Mouse (Mus musculus): Measurements from ENCODE around the gene Sorcs2. TPM values are rescaled to one million over a fixed set of nuclear protein-coding genes. Genes with fewer than 3 reads are reported as not detected.
"Not testable (repeated sequence)": the region's sequence is repeated elsewhere in the genome, so short reads cannot be mapped to it uniquely, and the experiment has no call there.

Gene Sorcs2
- total RNA-seq, 4 experiments from 2014 or later, result 46.9 to 54.4 (median 48.9) TPM

DNA sequence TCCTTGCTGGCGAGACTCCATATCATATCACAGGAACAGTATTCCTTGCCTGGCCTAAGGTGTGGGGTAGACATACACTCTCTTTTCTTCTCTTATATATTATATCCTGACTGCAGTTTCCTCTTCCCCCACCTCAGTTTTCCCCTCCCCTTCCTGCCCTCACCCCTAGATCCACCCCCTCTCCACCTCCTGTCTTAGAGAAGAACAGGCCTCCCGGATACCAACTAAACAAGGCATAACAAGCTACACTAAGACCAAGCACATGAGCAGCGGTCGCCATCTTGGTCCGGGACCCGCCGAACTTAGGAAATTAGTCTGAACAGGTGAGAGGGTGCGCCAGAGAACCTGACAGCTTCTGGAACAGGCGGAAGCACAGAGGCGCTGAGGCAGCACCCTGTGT lies 160.4 kb downstream of the Sorcs2 start:
- DNase-seq (ENCODE audit: low spot score in 2 of 2), result not testable (repeated sequence)

DNA sequence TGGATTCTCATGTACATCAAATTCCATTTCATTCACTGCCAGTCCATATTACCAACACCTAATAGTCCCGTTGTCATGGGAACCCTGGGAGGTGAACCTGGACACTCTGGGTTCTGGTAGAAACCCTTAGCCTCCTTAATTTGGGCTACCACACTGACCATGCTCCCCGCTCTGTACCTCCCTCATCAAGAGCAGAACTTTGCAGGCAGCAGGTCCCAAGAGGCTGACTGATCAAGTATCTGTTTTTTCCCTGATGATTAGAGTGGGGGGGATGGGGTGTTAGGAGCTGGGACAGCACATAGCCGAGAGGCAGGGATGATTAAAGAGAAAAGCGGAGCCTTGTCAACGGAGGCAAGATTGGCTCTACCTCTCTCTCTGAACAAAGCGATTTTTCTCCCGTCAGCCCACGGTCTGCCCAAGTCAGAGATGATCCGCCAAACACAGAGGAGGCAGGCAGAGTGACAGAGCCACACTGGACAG lies 167.6 kb downstream of the Sorcs2 start:
- DNase-seq (ENCODE audit: low spot score in 2 of 2), result no peak

DNA sequence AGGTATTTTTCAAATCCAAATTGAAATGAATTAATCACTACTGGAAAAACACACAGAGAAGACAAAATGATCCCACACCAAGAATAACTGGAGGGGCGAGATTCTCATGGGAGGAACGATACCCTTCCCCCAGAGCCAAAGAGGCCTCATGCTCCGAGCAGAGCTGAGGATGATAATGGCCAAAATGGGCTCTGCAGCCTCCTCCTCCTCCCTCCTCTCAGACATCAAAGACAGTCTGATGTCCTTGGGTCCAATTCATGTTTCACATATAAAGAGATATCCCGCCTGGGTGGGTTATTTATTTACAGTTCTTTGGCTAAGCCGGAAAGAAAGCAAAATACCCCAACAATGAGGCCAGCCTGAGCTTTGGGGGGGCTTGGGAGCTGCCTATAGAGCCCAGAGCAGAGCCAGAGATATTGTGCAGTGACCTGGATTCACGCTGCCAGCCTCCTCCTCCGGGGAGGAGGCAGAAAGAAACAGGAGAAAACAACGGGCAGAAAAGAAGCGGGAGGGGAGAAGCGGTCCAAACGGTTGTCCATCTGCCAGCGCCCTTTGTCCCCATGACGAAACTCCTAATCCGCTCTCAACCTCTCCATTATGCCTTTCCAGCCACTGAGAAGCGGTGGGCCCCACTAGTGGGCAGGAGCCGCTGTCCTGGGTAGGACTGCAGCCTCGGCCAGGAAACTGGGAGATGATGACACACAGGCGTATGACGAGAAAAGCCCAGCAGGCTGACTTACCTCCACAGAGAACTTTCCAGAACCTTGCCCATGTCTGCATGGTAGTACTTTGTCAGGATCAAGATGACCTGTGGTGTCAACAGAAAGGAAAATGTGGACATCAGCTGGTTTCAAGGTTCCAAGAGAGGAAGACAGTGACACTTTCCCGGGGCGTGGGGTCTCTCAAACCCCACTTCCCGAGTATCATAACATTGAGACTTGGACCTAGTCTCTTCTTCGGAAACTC lies 169.3 kb downstream of the Sorcs2 start:
- no peak for DNase-seq (ENCODE audit: low spot score in 2 of 2)

DNA sequence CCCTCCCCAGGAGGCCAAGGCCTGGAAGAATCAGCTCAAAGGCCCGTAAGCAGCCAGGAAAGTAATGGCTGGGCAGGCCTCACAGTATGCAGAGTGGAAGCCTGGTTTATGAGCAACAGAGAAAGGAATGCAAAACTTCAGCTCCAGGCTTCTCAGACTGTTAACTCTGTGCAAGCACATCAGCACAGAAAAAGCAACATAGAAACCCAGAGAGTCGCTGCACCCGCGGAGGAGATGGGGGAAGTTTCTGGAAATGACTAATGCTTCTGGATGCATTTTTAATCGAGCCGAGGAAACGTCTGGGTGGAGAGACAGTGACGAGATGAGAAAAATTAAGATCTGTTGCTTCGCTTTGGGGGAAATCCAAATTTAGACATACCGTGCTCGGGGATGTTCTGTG lies 171.6 kb downstream of the Sorcs2 start:
- peak; percentile 42 to 61 for DNase-seq (ENCODE audit: low spot score in 2 of 2)

DNA sequence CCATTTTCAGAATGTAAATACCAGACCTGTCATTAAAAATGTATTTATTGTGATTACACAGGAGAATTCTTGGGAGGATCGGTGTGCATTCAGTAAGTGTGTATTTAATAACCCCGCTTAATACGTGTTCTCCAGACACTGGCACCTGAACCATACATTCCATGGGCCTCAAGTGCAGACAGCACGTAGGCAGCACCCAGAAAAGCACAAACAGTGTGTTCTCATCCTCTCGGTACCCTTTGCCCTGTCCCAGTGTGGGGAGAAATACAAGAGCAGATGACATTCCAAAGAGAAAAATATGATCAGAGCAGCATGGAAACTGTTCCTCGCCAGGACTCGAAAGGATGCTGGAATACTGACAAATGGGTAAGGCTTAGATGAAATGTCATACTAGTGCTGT lies 172.1 kb downstream of the Sorcs2 start:
- no peak for DNase-seq (ENCODE audit: low spot score in 2 of 2)

DNA sequence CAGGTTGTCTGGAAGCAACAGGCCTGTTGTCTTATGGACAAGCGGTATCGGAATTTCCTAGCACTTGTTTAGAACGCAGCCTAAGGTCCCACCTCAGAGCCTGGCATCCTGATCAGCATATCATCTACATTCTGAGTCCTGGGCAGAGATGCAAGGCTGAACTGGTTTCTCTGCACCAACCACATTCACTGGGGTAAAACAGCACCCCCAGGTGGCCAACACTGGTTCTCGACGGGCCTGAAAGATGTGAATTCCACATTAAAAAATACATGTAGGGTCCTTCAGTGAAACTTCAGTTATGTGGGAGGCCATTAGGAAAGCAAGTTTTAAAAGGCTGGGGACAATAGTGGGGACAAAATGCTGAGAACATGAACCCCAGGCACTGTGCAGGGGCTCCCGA lies 174.2 kb downstream of the Sorcs2 start:
- peak in 1 of 2 experiments; percentile 73 for DNase-seq (ENCODE audit: low spot score in 2 of 2)

DNA sequence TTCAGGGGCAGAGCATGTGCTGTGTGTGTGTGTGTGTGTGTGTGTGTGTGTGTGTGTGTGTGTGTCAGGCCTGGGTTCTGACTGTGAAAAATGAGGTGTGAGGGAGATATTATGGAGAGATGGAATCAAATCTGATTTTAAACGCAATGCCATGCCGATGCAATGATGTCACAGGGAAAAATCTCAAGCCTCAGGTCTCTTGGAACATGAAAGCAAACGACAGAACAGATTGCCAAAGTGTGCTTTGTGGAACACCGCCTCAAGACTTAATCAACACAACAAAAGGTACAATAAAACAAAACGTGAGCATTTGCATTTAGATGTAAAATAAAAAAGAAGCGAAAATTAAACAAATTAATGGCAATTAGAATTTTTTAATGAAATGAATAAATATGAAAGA lies 177.3 kb downstream of the Sorcs2 start:
- no peak for DNase-seq (ENCODE audit: low spot score in 2 of 2)

DNA sequence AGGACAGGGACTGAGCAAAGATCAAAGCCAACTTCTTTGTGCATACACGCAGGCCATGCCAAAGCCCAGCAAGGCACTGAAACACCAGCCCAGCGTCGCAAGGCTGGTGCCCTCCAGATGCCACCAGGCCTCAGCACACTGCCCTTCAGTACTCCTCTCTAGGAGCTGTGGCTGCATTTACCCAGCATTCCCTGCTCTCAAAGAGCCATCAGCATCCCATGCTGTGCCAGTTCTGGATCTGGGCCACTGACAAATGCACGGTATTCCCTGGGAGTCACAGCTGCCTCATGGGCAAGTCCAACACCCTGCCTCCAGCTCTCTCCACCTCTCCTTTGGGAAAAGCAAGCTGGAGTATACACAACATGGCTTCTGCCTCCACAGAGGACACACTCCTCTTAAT lies 177.8 kb downstream of the Sorcs2 start:
- no peak for DNase-seq (ENCODE audit: low spot score in 2 of 2)

DNA sequence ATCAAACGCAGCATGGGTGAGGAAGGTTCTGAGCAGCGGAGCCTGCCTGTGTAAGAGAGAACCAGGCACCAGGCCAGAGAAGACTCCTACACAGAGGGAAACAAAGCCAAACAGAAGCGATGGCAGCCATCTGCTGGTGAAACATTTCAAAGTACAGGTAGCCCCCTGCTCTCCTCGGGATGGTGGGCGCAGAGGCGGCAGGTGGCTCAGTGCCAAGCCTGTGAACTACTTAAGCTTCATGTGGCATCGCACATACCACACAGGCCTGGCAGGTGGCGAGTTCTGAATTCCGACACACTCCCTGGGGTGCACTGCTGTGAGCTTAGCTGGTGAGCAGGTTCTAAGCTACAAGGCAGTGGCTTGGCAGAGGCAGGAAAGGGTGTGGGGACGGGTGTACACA lies 184.6 kb downstream of the Sorcs2 start:
- peak; percentile 92 to 96 for DNase-seq (ENCODE audit: low spot score in 2 of 2)

DNA sequence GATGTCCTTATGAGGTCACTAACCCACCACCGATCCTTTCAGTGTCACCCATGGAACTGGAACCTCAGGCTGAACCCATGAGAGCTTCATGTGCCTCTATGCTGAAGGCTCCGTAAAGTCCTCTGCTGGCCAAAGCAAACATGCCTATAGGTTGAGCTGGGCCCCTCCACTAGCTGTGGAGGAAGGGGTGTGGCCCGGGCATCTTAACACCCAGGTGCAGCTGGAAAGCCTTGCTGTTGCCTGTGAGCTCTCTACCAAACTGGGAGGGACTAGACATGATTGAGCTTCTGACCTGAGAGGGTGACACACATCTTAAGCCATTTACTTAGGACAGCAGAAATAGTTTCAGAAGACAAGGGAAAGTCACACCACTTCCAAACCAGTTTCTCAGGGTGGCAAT lies 189.1 kb downstream of the Sorcs2 start:
- no peak for DNase-seq (ENCODE audit: low spot score in 2 of 2)

DNA sequence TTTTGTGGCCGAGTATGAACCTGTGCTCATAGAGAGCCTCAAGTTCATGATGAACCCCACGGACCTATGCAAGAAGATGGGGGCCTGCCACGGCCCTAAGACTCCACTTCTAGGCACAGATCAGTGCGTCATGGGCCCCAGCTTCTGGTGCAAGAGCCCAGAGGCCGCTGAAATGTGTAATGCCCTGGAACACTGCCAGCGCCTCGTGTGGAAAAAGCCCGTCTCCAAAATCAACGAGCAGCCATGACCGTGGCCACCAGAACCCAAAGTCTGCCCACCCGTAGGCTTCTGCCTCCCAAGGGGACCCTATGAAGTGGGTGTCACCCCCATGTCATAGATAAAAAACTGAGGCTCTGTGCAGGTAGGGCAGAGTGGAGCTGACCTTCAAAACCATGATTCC lies 192.5 kb downstream of the Sorcs2 start:
- DNase-seq (ENCODE audit: low spot score in 2 of 2), result no peak

DNA sequence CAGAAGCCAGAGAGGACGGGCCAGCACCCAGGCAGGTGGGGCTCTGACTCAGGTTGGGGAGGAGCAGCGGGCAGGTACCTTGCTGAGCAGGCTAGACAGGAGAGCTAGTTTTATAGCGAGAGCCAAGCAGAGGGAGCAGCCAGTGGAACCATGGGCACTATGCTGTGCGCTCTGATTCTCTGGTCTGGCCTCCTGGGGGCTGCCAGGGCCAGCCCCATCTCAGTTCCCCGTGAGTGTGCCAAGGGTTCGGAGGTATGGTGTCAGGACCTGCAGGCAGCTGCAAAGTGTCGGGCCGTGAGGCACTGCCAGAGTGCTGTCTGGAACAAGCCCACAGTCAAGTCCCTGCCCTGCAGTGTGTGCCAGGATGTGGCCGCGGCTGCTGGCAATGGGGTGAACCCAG lies 194.0 kb downstream of the Sorcs2 start, which contains the start of gene Psapl1:
TSS of gene Psapl1 (plus strand) at position 106 of the 400 bp plus-strand sequence.
- DNase-seq (ENCODE audit: low spot score in 2 of 2), result no peak

DNA sequence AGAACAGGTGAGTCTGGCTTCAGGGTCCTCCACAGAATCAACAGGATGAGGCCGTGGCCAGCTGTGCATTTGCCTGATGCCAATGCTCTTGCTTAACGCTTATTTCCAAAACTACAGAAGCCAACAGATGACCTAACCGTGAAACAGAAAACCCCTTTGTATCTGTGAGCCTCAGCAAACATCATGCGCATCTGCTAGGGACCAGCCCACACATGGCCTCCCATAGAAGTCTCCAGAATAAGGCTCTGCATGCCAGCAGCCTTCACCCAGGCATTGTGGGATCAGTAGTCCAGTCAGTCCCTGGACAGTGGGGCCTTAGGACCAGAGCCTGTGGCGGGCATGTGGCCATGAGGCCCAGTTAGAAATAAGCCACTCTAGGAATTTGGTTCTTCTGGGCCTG lies 194.5 kb downstream of the Sorcs2 start:
- peak; percentile 52 to 72 for DNase-seq (ENCODE audit: low spot score in 2 of 2)

DNA sequence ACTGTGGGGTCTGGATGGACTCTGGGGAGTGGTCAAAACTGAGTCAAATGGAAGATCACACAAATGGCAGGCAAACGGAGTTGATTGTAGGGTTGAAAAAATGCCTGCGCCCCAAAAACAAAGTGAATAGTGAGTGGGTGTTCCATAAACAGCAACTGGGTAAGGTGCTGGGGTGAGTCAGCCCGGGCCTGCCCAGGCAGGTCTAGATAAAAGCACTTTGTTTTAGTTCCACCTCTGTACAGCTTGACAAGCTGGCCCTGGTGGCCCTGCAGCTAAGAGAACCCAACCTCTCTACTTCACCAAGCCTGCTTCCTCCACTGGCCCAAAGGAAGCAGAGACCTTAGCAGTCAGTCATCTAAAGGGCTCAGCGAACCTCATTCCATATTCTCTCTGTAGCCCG lies 195.2 kb downstream of the Sorcs2 start:
- DNase-seq (ENCODE audit: low spot score in 2 of 2), result no peak

DNA sequence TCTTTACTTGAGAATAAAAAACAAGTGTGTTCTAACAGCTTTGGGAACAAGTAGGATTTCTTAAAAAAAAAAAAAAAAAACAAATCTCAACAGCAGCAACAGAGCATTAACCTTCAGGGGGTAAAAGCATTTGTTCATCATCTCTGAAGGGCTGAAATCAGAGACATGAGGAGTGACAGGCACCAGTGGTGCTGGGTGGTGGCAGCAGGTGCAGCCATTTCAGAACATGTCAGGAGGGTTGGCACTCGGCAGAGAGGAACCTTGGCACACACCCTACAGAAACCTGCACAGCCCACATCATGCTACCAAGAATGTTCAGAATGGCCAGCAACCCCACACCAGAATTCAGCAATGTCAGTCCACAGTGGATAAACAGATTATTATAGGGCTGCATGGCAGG lies 198.4 kb downstream of the Sorcs2 start:
- DNase-seq (ENCODE audit: low spot score in 2 of 2), result no peak

DNA sequence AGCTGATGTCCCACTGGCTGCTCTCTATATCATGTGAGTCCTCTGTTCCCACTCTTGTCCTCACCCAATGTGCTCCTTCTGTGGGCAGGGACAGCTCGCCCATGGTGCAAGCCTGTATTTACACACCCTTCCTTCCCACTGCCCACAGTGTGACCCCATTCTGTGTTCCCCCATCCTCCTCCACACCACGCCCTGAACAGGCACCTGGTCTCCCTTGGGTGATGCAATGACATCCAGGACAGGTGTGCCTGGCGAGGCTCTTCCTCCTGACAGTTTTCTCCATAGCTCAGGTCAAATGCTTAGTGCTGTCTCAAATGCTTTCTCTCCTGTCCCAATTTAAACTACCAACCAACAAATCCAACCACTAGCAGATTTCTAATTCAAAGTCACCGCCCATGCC lies 202.5 kb downstream of the Sorcs2 start:
- DNase-seq (ENCODE audit: low spot score in 2 of 2), result no peak

DNA sequence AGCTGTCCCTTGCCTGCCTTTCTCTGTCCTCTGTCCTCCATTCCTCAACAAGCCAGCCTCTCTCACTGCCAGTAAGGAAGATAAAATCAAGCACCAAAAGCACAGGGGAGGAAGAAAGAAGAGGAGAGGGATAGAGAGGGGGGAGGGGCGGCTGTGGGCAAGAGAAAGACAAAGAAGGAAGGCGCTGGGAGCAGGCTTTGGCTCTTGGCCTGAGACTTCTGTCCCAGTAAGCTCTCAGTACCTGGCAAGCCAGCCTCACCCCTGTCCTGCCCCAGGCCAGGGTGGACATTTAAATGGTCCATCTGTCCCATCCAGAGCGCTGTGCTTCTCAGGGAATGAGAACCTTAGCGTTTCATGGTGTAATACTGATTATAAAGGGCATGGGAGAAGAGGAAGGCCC lies 203.3 kb downstream of the Sorcs2 start:
- DNase-seq (ENCODE audit: low spot score in 2 of 2), result no peak

DNA sequence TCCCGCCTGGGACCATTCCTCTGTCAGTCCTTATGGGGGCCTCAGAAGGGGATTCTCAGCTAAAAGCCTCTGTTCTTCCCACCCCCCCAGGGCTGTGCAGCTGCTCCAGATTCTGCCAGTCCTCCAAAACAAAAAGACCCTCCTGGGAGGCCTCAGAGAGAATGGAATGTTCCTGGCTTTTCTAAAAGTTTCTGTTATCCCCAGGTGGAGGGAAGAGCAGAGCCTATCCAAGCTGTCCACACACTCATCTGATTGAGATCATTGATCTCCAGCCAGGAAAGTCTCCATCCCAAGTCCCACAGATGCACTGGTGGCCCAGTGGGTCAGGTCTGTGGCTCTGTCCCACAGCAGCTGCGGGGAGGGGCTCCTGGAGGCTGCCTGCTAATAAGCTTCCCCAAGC lies 205.3 kb downstream of the Sorcs2 start:
- DNase-seq (ENCODE audit: low spot score in 2 of 2), result no peak

DNA sequence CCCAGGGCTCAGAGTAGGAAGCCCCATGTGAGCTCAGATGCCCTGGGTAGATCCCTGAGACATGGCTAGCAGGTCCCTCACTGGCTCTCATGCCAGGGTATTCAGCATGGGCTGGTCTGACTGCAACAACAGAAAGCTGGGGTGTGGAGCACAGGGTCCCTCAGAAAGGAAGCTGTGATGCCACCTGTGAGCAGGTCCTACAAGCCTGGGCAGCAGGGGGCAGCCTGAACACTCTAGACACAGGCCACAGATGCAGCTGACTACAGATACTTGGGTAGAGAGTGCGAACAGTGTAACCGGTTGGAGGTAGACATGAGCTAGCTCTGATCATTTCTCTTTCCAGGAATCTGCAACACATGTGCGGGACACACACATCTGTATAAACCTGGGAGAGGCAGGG lies 206.1 kb downstream of the Sorcs2 start:
- no peak for DNase-seq (ENCODE audit: low spot score in 2 of 2)

DNA sequence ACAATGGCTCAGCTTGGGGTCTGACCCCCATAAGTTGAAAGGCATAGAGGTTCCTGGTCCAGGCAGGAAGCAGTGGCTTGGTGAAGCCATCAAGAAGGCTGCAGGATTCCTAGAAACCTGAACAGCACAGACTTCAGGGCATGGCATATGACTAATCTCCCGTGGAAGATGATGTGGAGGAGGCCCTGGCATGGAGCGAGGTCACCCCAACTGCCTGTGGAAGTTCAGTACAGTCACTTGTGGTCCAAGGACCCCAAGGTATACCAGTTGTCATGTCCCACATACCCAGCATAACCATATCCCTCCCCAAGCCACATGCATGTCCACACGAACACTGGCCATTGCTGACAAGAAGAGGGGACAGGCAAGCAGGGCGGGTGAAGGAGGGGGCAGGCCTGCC lies 206.7 kb downstream of the Sorcs2 start:
- no peak for DNase-seq (ENCODE audit: low spot score in 2 of 2)

DNA sequence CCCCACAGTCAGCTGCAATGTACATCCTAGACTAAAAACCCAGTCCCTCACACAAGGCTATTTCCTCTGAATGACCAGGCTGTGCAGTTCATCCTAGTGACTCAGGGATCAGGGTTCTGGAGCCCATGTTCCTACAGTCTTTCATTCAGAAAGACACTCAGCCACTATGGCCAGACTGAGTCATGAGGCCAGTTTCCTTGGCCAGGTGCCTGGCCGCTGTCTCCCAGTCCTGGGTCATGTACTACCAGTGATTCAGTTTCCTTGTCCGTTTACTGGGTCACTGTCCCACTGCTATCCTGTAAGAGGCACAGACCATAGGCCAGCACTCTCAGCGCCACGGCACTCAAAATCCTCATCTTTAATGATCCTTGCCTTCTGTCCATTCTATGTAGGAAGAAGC lies 209.6 kb downstream of the Sorcs2 start:
- DNase-seq (ENCODE audit: low spot score in 2 of 2), result no peak

DNA sequence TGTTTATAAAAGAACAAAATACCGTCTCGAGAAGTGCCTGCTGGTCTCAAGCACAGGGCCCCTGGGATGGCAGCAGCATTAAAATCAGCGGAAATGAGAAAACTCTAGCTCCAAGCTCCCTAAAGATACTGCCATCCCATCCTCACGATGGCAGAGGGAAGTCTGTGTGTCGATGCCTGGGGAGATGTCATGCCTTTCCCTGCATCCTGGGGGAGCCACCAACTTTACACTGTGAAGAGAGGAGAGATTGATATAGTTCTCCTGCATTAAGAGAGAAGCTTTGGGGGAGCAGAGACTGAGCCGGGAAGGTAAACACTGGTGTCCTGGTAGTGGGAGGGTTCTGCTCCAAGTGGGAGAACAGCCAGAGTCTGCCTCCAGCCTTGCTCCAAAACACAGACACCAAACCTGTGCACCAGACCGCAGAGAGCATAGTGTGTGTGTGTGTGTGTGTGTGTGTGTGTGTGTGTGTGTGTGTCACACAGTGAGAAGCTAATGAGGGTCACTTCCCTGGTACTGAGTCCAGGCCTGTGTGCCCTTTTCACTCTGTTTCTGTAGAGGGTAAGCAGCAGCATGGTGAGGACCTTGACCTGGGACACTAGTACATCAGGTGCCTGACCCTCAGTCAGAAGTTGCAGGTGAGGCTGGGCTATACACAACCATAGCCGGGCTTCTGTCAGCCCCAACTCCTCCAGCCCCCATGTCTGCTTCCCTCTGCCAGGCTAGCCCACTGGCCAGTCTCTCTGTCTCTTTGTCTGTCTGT lies 211.5 kb downstream of the Sorcs2 start:
- no peak for DNase-seq (ENCODE audit: low spot score in 2 of 2)
